Mouse (Mus musculus) thymus, adult 2 months (tissue): ENCODE measurements around the gene Fpr1.

ENCODE experiments used
- CTCF ChIP-seq: fragments of 200-500 bp; IDR thresholded peaks from 2 replicates; pipeline ENCODE4 v1.5.1; 2012; ENCODE audit warnings: mild to moderate bottlenecking, control low read depth, low read length, moderate library complexity, borderline replicate concordance; ENCODE audit not compliant: control insufficient read depth, poor library complexity, insufficient read depth; ENCODE audit errors: extremely low read depth
- POLR2A ChIP-seq: fragments of 200-500 bp; IDR thresholded peaks from 2 replicates; pipeline ENCODE4 v1.6.1; 2012; ENCODE audit warnings: mild to moderate bottlenecking, low read length, control low read depth, moderate library complexity; ENCODE audit not compliant: control insufficient read depth, poor library complexity, insufficient read depth; ENCODE audit errors: extremely low read depth

- no peak for TF ChIP-seq CTCF
- no peak for TF ChIP-seq POLR2A
Observed at GRCm38 (mm10) chr17:17860110-17860509, 23.6 kb downstream of the Fpr1 start.
